Mouse (Mus musculus): ENCODE measurements around the gene Sec16a. TPM values are rescaled to one million over a fixed set of nuclear protein-coding genes. Genes with fewer than 3 reads are reported as not detected.
"Not testable (repeated sequence)": the region's sequence is repeated elsewhere in the genome, so short reads cannot be mapped to it uniquely, and the experiment has no call there.

The Sec16a gene
- polyA plus RNA-seq, 1 experiment from 2014 or later: 37.7 TPM

- Histone ChIP-seq H3K9ac (replicated peaks; ENCODE audit: low read depth, low read length) (no peak overlapping the region), H3K4me3 (ENCODE audit: low read depth, low read length) (peak overlapping the region; percentile 96; the same call in 1 of the 2 replicates), H3K4me1 (ENCODE audit: control insufficient read depth, insufficient read depth, low read length) (peaks cover 9% of the 10 kb centered on the region; the same call in 1 of the 2 replicates), H3K27me3 (ENCODE audit: control insufficient read depth, insufficient read depth, low read length) (no peaks in the 10 kb centered on the region), H3K36me3 (ENCODE audit: control insufficient read depth, insufficient read depth, low read length) (peaks cover 64% of the 10 kb centered on the region), H3K27ac (ENCODE audit: low read length) (no peak overlapping the region), H3K4me2 (replicated peaks; ENCODE audit: low read depth, low read length) (peak overlapping the region; percentile 93; the same call in 1 of the 2 replicates), H3K9me3 (ENCODE audit: control insufficient read depth, low read depth, low read length) (no peaks in the 10 kb centered on the region)
- WGBS: 91% methylated on average over 3 of the region's 3 CpGs
- no peak for ATAC-seq (ENCODE audit: insufficient number of reproducible peaks, insufficient read depth, low FRiP score, low read depth)
Observed at GRCm38 (mm10) chr2:26387713-26388112, 57.3 kb downstream of the Sec16a start.

GRCm38 (mm10) chr2:26380871-26381270 lies 64.1 kb downstream of the Sec16a start:
- WGBS: 28% methylated on average over 6 of the region's 6 CpGs
- peak overlapping the region; percentile 78; the same call in 1 of the 2 replicates for H3K9ac ChIP-seq (replicated peaks; ENCODE audit: low read depth, low read length)
- H3K27ac ChIP-seq (ENCODE audit: low read length); H3K9me3 ChIP-seq (ENCODE audit: control insufficient read depth, low read depth, low read length); ATAC-seq (ENCODE audit: insufficient number of reproducible peaks, insufficient read depth, low FRiP score, low read depth); H3K4me1 ChIP-seq (ENCODE audit: control insufficient read depth, insufficient read depth, low read length); H3K27me3 ChIP-seq (ENCODE audit: control insufficient read depth, insufficient read depth, low read length): not testable (repeated sequence)
- H3K4me2 ChIP-seq (replicated peaks; ENCODE audit: low read depth, low read length): peak overlapping the region; percentile 67
- H3K4me3 ChIP-seq (ENCODE audit: low read depth, low read length): peak overlapping the region; percentile 89
- peaks cover 50% of the 10 kb centered on the region for H3K36me3 ChIP-seq (ENCODE audit: control insufficient read depth, insufficient read depth, low read length)

- Histone ChIP-seq H3K9ac (replicated peaks; ENCODE audit: low read depth, low read length) (peak within 1 kb of the TSS; percentile 78), H3K4me2 (replicated peaks; ENCODE audit: low read depth, low read length) (peak within 1 kb of the TSS; percentile 67), H3K27me3 (ENCODE audit: control insufficient read depth, insufficient read depth, low read length) (no peaks in the 10 kb centered on the region), H3K9me3 (ENCODE audit: control insufficient read depth, low read depth, low read length) (no peaks in the 10 kb centered on the region), H3K27ac (ENCODE audit: low read length) (peak within 1 kb of the TSS; percentile 17; the same call in 1 of the 2 replicates), H3K4me3 (ENCODE audit: low read depth, low read length) (peak within 1 kb of the TSS; percentile 89), H3K4me1 (ENCODE audit: control insufficient read depth, insufficient read depth, low read length) (peaks cover 4% of the 10 kb centered on the region; the same call in 1 of the 2 replicates), H3K36me3 (ENCODE audit: control insufficient read depth, insufficient read depth, low read length) (peaks cover 49% of the 10 kb centered on the region)
- peak; percentile 95 for ATAC-seq (ENCODE audit: insufficient number of reproducible peaks, insufficient read depth, low FRiP score, low read depth)
- under 1% methylated on average over 38 of the region's 38 CpGs for WGBS
Observed at GRCm38 (mm10) chr2:26380131-26380771, 64.8 kb downstream of the Sec16a start, which contains the start of gene Snapc4. Gene Snapc4, minus strand, starts transcription at chr2:26380653.

GRCm38 (mm10) chr2:26372396-26372795 lies 72.6 kb downstream of the Sec16a start:
- no peaks in the 10 kb centered on the region for H3K9me3 ChIP-seq (ENCODE audit: control insufficient read depth, low read depth, low read length)
- no peak overlapping the region for H3K4me3 ChIP-seq (ENCODE audit: low read depth, low read length)
- no peak overlapping the region for H3K4me2 ChIP-seq (replicated peaks; ENCODE audit: low read depth, low read length)
- no peaks in the 10 kb centered on the region for H3K4me1 ChIP-seq (ENCODE audit: control insufficient read depth, insufficient read depth, low read length)
- H3K27me3 ChIP-seq (ENCODE audit: control insufficient read depth, insufficient read depth, low read length): no peaks in the 10 kb centered on the region
- no peak overlapping the region for H3K27ac ChIP-seq (ENCODE audit: low read length)
- 95% methylated on average over 8 of the region's 8 CpGs for WGBS
- H3K36me3 ChIP-seq (ENCODE audit: control insufficient read depth, insufficient read depth, low read length): peaks cover 77% of the 10 kb centered on the region
- ATAC-seq (ENCODE audit: insufficient number of reproducible peaks, insufficient read depth, low FRiP score, low read depth): no peak
- no peak overlapping the region for H3K9ac ChIP-seq (replicated peaks; ENCODE audit: low read depth, low read length)

- 88% methylated on average over 1 of the region's 1 CpGs for WGBS
- Histone ChIP-seq H3K4me3 (ENCODE audit: low read depth, low read length) (no peak overlapping the region), H3K27ac (ENCODE audit: low read length) (no peak overlapping the region), H3K9ac (replicated peaks; ENCODE audit: low read depth, low read length) (no peak overlapping the region), H3K9me3 (ENCODE audit: control insufficient read depth, low read depth, low read length) (no peaks in the 10 kb centered on the region), H3K4me1 (ENCODE audit: control insufficient read depth, insufficient read depth, low read length) (peaks cover 3% of the 10 kb centered on the region; the same call in 1 of the 2 replicates), H3K27me3 (ENCODE audit: control insufficient read depth, insufficient read depth, low read length) (no peaks in the 10 kb centered on the region), H3K36me3 (ENCODE audit: control insufficient read depth, insufficient read depth, low read length) (peaks cover 86% of the 10 kb centered on the region), H3K4me2 (replicated peaks; ENCODE audit: low read depth, low read length) (no peak overlapping the region)
- ATAC-seq (ENCODE audit: insufficient number of reproducible peaks, insufficient read depth, low FRiP score, low read depth): no peak
Observed at GRCm38 (mm10) chr2:26368572-26368971, 76.4 kb downstream of the Sec16a start.

- Histone ChIP-seq H3K4me1 (ENCODE audit: control insufficient read depth, insufficient read depth, low read length) (peaks cover 3% of the 10 kb centered on the region; the same call in 1 of the 2 replicates), H3K9ac (replicated peaks; ENCODE audit: low read depth, low read length) (no peak overlapping the region), H3K4me2 (replicated peaks; ENCODE audit: low read depth, low read length) (no peak overlapping the region), H3K4me3 (ENCODE audit: low read depth, low read length) (no peak overlapping the region), H3K9me3 (ENCODE audit: control insufficient read depth, low read depth, low read length) (no peaks in the 10 kb centered on the region), H3K27me3 (ENCODE audit: control insufficient read depth, insufficient read depth, low read length) (no peaks in the 10 kb centered on the region), H3K36me3 (ENCODE audit: control insufficient read depth, insufficient read depth, low read length) (peaks cover 82% of the 10 kb centered on the region), H3K27ac (ENCODE audit: low read length) (no peak overlapping the region)
- ATAC-seq (ENCODE audit: insufficient number of reproducible peaks, insufficient read depth, low FRiP score, low read depth): no peak
- WGBS: 92% methylated on average over 6 of the region's 6 CpGs
Observed at GRCm38 (mm10) chr2:26367911-26368310, 77.1 kb downstream of the Sec16a start.

- Histone ChIP-seq H3K4me2 (replicated peaks; ENCODE audit: low read depth, low read length) (no peak overlapping the region), H3K4me1 (ENCODE audit: control insufficient read depth, insufficient read depth, low read length) (peaks cover 3% of the 10 kb centered on the region; the same call in 1 of the 2 replicates), H3K4me3 (ENCODE audit: low read depth, low read length) (no peak overlapping the region), H3K9me3 (ENCODE audit: control insufficient read depth, low read depth, low read length) (no peaks in the 10 kb centered on the region), H3K36me3 (ENCODE audit: control insufficient read depth, insufficient read depth, low read length) (peaks cover 61% of the 10 kb centered on the region), H3K27ac (ENCODE audit: low read length) (no peak overlapping the region), H3K27me3 (ENCODE audit: control insufficient read depth, insufficient read depth, low read length) (no peaks in the 10 kb centered on the region), H3K9ac (replicated peaks; ENCODE audit: low read depth, low read length) (no peak overlapping the region)
- no peak for ATAC-seq (ENCODE audit: insufficient number of reproducible peaks, insufficient read depth, low FRiP score, low read depth)
- 78% methylated on average over 10 of the region's 10 CpGs for WGBS
Observed at GRCm38 (mm10) chr2:26364738-26365465, 80.1 kb downstream of the Sec16a start.

- peaks cover 3% of the 10 kb centered on the region; the same call in 1 of the 2 replicates for H3K4me1 ChIP-seq (ENCODE audit: control insufficient read depth, insufficient read depth, low read length)
- H3K9ac ChIP-seq (replicated peaks; ENCODE audit: low read depth, low read length): no peak overlapping the region
- no peak overlapping the region for H3K27ac ChIP-seq (ENCODE audit: low read length)
- no peaks in the 10 kb centered on the region for H3K9me3 ChIP-seq (ENCODE audit: control insufficient read depth, low read depth, low read length)
- no peak for ATAC-seq (ENCODE audit: insufficient number of reproducible peaks, insufficient read depth, low FRiP score, low read depth)
- H3K27me3 ChIP-seq (ENCODE audit: control insufficient read depth, insufficient read depth, low read length): no peaks in the 10 kb centered on the region
- no peak overlapping the region for H3K4me3 ChIP-seq (ENCODE audit: low read depth, low read length)
- peaks cover 47% of the 10 kb centered on the region for H3K36me3 ChIP-seq (ENCODE audit: control insufficient read depth, insufficient read depth, low read length)
- H3K4me2 ChIP-seq (replicated peaks; ENCODE audit: low read depth, low read length): no peak overlapping the region
- 69% methylated on average over 5 of the region's 5 CpGs for WGBS
Observed at GRCm38 (mm10) chr2:26363481-26363880, 81.5 kb downstream of the Sec16a start.

Data from stomach, embryonic 14.5 days (tissue).